Mouse (Mus musculus): ENCODE data around the gene Lrrk1. TPM values are rescaled to one million over a fixed set of nuclear protein-coding genes. Genes with fewer than 3 reads are reported as not detected.

Gene Lrrk1
- total RNA-seq, 2 experiments from 2014 or later: 2.3 to 3.4 TPM

DNA sequence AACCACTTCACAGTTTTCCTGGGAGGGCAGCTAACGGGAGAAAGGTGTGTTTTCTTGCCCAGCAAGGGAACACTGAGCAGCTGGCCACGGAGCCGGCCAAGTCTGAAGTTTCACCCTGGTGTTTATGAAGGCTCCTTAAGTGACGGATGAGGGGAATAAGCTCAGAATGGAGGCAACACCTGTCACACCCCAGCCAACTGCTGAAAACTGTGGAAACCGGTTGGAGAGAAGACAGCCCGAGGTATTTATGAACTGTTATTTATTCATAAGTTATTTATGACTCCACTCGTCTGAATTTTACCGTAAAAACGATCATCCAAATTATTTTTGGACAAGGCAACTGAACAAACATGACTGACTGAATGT is 90.5 kb downstream of the Lrrk1 start:
- DNase-seq: no peak

DNA sequence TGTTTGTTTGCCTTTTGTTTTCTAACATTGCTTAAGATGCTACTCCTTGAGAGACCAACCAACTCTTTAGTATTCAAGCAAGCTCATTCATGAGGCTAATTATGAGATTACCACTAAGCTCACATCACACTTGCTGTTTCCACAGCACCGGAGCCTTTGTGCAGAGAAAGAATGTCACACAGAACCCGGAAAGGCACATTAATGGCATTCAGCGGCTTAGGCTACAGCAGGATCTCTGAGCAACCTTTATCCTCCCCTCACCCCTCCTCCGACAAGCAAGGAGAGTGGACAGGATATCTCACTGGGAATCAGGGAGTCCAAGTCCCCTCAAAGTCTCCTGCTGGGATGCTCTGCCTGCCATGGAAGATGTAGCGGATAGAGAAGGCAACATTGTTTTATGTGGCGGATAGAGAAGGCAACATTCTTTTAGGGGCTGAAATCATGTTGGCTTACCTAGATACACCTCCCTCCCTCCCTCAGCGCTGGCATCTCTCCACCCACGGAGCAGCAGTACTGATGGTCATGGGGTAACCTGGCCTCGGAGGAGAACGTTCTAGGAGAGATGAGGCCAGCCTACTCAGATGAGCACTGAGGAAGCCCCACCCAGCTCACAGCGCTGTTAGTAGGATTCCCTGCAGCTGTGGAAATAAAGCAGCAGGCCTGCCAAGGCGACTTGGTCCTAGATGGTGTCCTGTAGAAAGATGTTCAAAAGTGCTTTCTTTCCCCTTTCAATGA is 91.1 kb downstream of the Lrrk1 start:
- no peak for DNase-seq

DNA sequence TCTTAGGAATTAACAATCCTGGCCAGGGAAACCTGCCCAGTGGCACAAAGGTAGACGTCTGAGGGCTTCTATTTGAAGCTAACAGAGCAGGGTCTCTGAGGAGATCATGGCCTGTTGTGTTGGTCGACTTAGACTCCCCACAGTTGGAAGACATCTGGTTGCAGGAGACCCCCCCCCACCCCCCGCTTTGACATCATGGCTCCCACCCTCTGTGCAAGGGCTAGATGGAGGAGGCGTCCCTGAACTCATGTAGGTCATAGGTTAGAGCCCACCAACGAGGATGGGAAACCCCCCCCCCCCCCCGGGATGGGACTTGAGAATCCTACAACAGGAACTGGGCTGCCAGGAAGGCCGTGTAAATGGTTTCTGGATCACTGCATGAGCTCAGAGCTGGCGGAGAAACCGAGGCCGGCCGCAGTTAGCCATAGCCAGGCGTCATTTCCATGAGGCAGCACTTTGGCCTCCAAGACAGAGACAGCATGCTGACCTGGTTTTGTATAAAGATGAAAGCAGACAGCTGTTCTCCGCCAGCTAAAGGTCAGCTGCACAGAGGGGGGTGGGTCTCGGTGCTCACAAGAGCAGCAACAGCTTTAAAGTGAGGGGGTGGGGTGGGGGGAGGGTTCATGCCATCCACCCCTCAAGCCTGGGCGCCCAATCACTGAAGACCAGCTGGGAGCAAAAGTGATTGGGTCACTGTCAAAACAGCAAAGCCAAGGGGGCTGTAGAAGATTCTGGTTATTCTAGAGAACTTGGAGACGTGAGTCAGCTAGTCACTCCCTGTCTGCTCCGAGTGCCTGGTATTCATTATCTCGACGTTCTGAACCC is 95.4 kb downstream of the Lrrk1 start:
- no peak for DNase-seq

DNA sequence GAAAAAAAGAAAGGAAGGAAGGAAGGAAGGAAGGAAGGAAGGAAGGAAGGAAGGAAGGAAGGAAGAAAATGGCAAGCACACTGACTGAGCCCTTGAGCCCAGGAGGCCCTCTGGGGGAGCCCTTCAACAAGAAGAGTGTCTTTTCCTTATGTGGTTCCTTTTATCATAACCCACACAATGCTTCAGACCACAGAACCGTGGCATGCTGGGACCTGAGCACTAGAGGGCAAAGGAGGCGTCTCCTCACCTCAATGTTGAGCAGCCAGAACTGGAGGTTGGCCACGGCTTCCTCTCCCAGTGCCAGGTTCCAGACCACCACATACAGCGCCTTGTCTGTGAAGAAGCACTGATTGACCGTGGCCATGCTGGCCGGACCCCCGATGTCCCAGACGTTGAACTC is 96.1 kb downstream of the Lrrk1 start:
- no peak for DNase-seq

DNA sequence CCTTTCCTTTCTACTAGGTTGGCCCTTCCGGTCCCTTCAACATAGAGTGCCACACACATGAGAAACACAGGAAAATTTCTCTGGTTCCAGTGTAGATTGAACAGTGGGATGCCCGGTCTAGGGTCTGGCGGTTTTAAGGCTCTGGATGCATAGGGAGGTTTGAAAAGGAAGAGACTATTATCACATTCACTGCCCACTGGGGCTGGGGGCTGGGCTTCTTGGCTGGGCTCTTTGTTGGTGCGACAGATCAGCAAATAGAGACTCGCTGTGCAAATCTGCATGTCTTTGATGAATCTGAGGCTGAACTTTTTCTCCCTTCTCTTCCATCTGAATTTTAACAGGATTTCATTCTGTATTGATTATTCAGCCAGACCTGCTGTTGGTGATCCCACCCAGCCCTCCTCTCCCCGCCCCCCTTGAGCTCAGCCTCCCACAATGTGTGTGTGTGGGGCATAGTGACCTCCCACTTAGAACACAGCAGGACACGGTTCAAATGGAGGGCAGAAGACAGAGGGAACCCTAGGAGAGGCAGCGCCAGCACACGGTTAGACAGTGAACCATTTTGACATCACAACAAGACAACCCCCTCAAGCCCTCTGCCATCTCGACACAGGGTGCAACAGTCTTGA is 105.1 kb downstream of the Lrrk1 start:
- no peak for DNase-seq

DNA sequence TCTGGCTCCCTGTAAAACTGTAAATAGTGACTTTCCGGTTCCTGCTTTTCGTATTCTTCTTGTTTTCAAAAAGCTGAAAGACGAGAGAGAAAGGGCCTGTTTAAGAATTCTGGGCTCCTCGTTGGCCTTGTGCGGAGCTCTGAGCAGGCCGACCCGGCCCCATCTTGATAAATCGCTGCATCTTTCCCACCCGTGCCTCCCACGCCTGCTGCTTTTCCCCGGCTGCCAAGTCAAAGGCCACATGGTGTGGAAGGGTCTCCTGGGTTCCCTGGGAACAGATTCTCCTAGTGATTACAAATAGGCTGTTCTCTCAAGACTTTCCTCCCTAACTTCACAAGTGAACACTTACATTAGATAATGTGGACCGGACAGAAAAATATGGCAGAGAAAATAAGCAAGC is 105.9 kb downstream of the Lrrk1 start:
- no peak for DNase-seq

DNA sequence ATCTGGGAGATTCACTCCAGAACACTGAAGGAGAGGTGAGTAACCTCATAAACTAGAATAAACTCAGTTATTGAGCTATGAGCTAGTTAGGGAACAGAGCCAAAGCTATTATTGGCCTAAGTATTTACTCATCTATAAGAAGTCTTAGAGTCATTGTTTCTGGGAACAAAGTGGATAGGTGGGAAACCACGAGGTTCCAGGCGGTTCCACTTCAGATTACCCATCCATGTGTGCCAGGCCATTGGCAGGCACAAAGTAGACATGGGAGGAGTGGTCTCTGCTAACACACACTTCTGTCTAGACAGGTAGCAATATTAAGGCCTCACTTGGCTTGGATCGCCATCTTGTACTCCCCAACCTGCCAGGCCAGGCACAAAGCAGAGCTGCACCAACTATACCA is 110.1 kb downstream of the Lrrk1 start:
- DNase-seq: no peak

DNA sequence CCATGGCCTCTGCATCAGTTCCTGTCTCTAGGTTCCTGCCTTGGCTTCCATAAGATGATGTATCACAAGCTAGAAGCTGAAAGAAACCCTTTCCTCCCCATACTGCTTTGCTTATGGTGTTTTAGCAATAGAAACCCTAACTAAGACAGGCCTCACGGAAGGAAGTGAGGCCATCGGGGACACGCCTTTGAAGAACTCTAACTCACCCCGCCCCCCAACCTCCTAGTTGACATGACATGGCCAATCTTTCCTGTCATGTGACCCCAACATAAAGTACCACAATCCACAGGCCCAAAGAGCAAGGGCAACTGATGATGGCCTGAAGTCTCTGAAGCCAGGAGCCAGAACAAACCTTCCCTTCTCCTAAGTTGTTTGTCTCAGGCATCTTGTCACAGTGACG is 114.7 kb downstream of the Lrrk1 start:
- no peak for DNase-seq

DNA sequence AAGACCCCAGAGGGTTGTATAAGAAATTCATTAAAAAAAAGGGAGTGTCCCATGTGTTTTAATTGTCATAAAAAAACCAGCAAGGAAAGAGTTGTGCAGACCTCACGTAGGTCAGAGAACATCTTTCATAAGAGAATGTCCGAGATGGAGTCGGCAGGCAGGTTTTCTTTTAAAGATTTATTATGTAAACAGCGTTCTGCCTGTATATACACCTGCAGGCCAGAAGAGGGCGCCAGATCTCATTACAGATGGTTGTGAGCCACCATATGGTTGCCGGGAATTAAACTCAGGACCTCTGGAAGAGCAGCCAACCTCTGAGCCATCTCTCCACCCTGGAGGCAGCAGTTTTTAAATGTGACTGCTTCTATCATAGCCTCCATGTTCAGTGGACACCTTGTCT is 116.9 kb downstream of the Lrrk1 start:
- DNase-seq: no peak

DNA sequence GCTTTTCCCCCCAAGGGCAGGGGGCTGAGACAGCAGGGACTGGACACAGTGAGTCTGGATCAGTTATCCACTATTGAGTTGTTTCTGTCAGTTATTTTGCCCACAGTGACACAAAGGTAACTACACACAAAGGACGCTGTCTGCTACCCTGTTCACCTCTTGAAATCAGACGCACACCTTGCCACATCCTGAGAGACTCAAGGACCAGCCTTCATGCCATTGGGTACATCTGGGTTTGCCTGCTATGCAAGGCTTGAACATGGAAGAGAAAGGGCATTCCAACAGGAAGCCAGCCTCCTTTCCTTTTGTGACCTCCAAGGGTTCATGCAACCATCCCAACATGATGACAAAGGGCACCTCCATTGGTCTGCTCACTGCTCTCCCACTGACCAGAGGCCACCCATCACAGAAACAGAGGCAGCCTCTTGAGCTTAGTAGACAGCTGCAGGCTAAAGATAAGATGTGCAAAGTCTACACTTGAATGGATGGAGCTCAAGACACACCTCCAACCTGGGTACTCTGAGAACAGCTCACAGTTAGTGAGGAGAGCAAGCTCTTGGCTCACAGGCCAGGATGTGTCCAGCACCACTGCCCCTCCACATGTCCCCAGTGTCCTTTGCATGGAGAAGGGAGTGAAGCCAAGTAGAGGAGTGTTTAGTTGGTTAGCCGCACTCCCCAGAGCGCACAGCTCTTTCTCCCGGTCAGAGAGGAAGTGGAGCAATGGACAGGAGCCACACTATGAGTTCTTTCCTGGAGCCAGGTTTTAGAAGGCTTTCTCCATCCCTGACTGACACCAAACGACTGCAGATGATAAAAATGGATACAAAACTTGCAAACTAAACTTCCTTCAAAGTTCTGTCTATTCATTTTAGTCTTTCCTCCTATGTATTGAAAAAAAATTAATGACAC is 121.0 kb downstream of the Lrrk1 start:
- no peak for DNase-seq

DNA sequence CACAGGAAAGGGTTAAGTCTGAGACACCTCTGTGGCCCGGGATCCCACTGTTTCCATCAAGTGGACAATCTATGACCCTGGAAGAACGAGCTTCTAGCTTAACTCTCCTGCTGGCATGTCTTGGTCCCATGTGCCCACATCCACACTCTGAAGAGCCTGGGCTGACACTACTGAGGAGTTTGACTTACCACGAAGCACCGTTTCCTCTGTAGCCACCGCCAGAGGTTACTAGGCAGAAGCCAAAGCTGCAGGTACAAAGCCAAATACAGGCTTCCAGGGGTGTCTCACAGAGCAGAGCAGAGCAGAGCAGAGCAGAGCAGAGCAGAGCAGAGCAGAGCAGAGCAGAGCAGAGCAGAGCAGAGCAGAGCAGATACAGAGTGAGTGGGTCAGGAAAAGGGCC is 124.7 kb downstream of the Lrrk1 start:
- DNase-seq: no peak

DNA sequence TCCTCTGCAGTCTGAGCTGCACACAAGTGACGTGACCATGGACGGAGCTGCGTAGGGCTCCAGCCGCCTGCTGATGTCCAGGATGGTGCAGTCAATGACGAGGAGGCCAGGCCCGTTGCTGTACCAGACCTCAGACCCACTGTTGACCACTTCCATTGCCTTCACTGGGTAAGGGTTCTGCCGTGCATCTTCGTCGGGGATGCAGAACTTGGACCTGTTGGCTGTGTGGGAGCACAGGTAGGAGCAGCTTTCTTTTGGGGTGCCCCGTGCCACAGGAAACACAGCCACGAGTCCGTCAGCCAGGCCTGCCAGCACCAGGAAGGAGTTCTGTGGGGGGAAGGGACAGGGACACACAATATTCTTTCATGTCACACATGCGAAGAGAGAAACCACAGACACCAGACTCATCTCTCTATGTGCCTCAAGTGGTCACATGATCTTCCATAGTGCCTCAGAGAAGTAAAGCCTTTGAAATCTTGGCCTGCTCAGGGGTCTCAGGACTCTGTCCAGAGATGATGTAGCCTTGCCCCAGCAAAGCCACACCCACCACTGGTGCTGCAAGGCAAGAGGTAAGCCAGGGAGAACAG is 125.5 kb downstream of the Lrrk1 start:
- no peak for DNase-seq

DNA sequence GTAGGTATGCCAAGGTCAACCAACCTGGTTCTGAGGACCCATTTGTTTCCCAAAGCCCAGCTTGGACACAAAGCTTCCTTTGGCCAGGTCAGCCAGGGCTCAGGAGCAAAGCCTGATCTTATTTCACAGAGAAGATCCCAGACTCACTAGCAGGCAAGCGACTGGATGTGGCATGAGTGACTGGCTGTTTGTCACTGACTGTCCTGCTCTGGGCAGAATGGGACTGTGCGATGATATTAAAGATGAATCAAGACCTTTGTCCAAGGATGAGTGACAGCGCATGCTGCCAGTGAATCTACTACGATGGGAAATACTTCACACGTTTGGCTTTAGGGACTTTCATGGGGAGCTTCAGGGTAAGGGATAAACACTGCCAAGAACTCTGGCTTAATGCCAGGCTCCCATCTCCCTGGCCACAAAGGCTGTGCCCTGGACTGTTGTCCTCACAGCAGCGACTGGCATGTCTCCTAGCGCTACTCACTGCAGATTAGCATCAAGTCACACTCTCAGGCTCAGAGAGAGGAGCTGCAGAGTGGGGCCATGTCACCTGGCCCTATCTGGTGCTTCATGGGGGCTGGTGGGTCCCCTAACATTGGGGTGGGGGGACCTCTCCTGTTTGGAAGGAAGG is 127.3 kb downstream of the Lrrk1 start:
- DNase-seq: no peak

DNA sequence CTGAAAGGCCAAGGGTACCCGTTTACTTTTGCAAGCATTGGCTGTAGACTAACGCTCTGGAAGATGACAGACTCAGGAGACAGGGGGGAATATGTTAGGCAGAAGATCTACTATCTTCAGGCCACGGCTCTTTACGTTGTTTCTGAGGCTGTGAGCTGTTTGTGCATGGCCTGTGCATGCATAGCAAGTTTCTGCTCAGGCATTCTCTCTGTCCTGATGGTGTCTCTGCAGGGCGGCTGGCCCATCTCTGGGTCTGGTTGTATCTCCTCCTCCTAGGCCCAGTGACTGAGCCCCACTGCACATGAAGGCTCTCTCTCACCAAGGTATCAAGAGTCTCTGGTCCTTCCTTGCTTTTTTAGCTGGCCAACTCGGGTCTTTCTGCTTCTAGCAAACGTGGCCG is 127.9 kb downstream of the Lrrk1 start:
- no peak for DNase-seq

DNA sequence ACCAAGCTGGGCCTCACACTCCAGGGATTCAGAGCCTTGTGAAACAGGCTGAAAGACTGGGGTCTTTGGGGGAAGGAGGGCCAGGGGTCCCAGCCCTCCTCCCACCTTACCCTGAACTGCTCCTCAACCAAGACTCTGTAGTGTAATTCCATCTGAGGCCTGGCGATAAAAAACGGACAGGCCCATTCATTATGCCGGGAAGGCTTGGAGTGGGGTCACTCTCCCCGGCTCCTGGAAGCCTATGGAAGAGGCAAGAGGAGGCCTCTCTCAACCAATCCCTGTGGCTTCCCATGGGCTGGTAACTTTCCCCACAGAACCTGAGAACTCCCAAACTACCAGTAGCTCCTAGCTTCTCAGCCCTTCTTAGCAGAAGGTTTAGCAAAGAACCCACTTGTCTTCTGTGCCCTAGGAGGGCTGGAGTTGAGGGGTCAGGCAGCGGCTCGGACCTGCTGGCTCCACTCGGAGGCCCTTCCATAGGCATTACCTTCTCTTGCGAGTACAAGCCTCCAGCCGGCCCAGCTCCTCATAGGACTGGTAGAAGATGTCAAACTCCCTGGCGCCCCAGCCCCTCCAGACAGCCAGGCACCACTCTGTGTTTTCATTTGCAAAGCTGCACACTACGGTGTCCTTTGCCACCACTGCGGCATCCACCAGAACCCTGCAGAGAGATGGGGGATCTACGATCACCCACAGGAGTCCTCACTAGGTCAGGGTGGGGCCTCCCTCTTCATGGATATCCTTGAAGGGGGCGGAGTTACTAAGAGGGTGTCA is 128.5 kb downstream of the Lrrk1 start:
- DNase-seq: no peak

DNA sequence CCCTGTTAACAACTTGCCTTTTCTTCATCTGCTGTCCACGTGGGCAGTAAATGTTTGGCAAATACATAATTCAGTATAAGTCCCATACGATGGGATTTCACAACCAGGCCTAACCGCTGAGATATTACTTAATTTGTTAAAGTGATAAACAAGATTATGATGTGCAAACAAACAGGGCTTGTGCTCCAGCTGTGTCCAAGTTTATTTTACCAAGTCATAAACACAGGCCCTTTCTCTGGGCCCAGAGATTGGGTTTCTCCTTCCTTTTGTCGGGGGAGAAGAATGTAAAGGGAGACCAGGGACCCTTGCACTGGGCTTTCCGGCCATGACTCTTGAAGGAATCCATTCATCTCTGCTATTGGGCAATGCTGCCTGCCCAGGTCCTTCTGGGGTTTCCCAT is 129.2 kb downstream of the Lrrk1 start:
- DNase-seq: no peak

DNA sequence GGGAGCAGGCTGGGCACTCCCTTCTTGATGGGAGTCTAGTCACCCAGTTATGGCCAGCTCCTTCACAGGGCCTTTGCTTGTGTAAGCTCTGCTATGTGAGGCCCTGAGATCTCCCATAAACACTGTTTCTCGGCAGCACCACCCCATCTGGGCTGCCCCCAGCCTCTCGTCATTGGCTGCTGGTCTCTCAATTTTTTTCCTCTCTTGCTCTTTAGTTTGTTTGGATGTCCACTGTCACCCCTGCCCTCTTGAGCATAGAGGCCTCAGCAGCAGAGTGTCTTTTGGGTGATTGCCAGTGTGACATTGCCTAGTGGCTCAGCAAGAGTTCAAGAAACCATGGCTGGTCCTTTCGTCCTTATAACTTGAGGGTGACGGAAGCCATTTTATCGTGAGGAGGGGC is 130.9 kb downstream of the Lrrk1 start:
- DNase-seq: no peak

DNA sequence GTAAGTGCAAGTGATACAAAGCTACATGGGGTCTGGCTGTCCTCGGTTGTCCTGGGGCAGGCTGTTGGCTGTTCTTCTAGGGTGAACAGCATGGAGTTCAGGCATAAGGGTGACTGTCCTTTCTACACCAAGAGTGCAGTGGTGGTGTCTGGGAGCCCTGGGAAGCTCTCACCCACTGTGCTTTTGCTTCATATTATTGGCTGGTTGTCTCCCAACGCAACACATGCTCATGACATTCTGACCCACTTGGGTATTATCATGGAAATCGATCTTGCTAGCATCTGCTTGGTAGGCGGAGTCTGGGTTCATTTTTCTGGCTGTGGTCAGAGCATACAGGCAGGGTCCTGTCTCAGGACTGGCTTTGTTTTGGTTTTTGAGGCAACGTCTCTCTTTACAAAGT is 131.7 kb downstream of the Lrrk1 start:
- DNase-seq: no peak

DNA sequence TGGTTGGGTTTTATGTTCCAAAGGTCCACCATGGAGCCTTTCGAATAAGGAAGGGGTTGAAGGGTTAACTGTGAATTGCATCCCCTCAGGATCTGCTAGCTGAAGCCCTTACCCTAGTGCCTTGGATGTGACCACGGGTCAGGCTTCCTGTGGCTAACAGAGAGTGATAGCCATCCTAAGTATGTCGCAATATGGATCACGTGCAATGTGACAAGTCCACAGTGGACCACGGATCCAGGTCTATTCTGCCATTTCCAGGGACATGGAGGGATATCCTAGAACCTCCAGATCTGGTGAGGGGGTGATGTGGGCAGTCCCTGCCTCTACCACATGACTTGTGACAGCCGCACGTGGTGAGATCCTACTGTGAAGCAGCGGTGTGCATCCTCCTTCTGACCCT is 133.2 kb downstream of the Lrrk1 start:
- DNase-seq: no peak

DNA sequence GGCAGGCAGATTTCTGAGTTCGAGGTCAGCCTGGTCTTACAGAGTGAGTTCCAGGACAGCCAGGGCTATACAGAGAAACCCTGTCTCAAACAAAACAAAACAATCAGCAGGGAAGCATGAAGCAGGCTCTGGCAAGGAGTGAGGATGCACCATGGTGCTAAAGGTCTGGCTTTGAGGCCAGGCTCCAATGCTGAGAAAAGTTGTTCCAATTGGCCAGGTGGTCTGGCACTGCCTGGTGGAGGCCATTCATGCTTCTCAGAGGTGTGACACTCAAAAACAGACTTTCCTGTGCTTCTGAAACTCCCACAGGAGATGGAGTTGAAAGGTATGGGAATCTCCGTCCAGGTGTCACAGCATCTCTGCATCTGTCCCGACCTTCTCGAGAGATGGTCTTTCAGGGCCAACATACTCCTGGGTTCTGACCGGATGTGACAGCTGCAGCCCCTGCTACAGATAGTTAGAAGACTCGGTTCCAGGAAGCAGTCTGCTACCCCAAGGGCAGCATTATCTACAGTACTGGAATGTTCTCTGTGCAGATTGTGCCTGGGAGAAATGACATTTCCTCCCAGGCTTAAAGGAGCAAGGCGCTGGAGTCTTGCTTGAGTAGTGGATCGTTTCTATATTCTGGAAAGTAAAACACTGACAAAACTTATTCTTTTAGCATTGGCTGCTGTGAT is 134.0 kb downstream of the Lrrk1 start:
- DNase-seq: no peak

Data from layer of hippocampus, postnatal 36 days (tissue).